Mouse (Mus musculus): Measurements from ENCODE around the gene Dhx30. TPM values are rescaled to one million over a fixed set of nuclear protein-coding genes. Genes with fewer than 3 reads are reported as not detected.
A peak's percentile ranks its signal among the peaks of the same experiment; 100 is the strongest.

Gene Dhx30
- polyA plus RNA-seq, 1 experiment: 44.1 TPM

GRCm38 (mm10) chr9:110052951-110053304, 64.7 kb downstream of the Dhx30 start:
- H3K27ac ChIP-seq (ENCODE audit: insufficient read depth, low read depth, low read length): no peak overlapping the region
- TF ChIP-seq CTCF (IDR thresholded peaks at IDR 0.05; ENCODE audit: low read depth, low read length) (no peak), POLR2A (IDR thresholded peaks at IDR 0.05; ENCODE audit: borderline replicate concordance, low read depth, low read length) (no peak)
- no peaks in the 10 kb centered on the region for H3K4me1 ChIP-seq (ENCODE audit: control insufficient read depth, insufficient read depth, low read length)

GRCm38 (mm10) chr9:110051869-110052661, 65.6 kb downstream of the Dhx30 start:
- Histone ChIP-seq H3K4me3 (ENCODE audit: insufficient read depth, low read length) (no peak overlapping the region), H3K4me1 (ENCODE audit: control insufficient read depth, insufficient read depth, low read length) (no peaks in the 10 kb centered on the region), H3K27ac (ENCODE audit: insufficient read depth, low read depth, low read length) (no peak overlapping the region)
- TF ChIP-seq POLR2A (IDR thresholded peaks at IDR 0.05; ENCODE audit: borderline replicate concordance, low read depth, low read length): no peak
- TF ChIP-seq CTCF (IDR thresholded peaks at IDR 0.05; ENCODE audit: low read depth, low read length): no peak

More at GRCm38 (mm10) chr9:110052951-110053304, 64.7 kb downstream of the Dhx30 start:
- no peak overlapping the region for H3K4me3 ChIP-seq (ENCODE audit: insufficient read depth, low read length)

GRCm38 (mm10) chr9:110051184-110051583, 66.4 kb downstream of the Dhx30 start:
- Histone ChIP-seq H3K4me1 (ENCODE audit: control insufficient read depth, insufficient read depth, low read length) (no peaks in the 10 kb centered on the region), H3K4me3 (ENCODE audit: insufficient read depth, low read length) (no peak overlapping the region), H3K27ac (ENCODE audit: insufficient read depth, low read depth, low read length) (no peak overlapping the region)
- no peak for TF ChIP-seq CTCF (IDR thresholded peaks at IDR 0.05; ENCODE audit: low read depth, low read length)

GRCm38 (mm10) chr9:110047857-110048256, 69.8 kb downstream of the Dhx30 start:
- TF ChIP-seq POLR2A (IDR thresholded peaks at IDR 0.05; ENCODE audit: borderline replicate concordance, low read depth, low read length): no peak
- Histone ChIP-seq H3K4me3 (ENCODE audit: insufficient read depth, low read length) (no peak overlapping the region), H3K4me1 (ENCODE audit: control insufficient read depth, insufficient read depth, low read length) (no peaks in the 10 kb centered on the region), H3K27ac (ENCODE audit: insufficient read depth, low read depth, low read length) (no peak overlapping the region)

- H3K27ac ChIP-seq (ENCODE audit: insufficient read depth, low read depth, low read length): no peak overlapping the region
- no peak for TF ChIP-seq POLR2A (IDR thresholded peaks at IDR 0.05; ENCODE audit: borderline replicate concordance, low read depth, low read length)
- no peak for TF ChIP-seq CTCF (IDR thresholded peaks at IDR 0.05; ENCODE audit: low read depth, low read length)
- no peaks in the 10 kb centered on the region for H3K4me1 ChIP-seq (ENCODE audit: control insufficient read depth, insufficient read depth, low read length)
- no peak overlapping the region for H3K4me3 ChIP-seq (ENCODE audit: insufficient read depth, low read length)
Measured at GRCm38 (mm10) chr9:110047260-110047659, 70.4 kb downstream of the Dhx30 start.

- H3K4me3 ChIP-seq (ENCODE audit: insufficient read depth, low read length): no peak overlapping the region
- no peak for TF ChIP-seq CTCF (IDR thresholded peaks at IDR 0.05; ENCODE audit: low read depth, low read length)
- no peak for TF ChIP-seq POLR2A (IDR thresholded peaks at IDR 0.05; ENCODE audit: borderline replicate concordance, low read depth, low read length)
- H3K27ac ChIP-seq (ENCODE audit: insufficient read depth, low read depth, low read length): no peak overlapping the region
- H3K4me1 ChIP-seq (ENCODE audit: control insufficient read depth, insufficient read depth, low read length): no peaks in the 10 kb centered on the region
Measured at GRCm38 (mm10) chr9:110045763-110046377, 71.8 kb downstream of the Dhx30 start.

GRCm38 (mm10) chr9:110044373-110044772, 73.3 kb downstream of the Dhx30 start:
- TF ChIP-seq CTCF (IDR thresholded peaks at IDR 0.05; ENCODE audit: low read depth, low read length): no peak
- no peak for TF ChIP-seq POLR2A (IDR thresholded peaks at IDR 0.05; ENCODE audit: borderline replicate concordance, low read depth, low read length)
- Histone ChIP-seq H3K4me3 (ENCODE audit: insufficient read depth, low read length) (no peak overlapping the region), H3K27ac (ENCODE audit: insufficient read depth, low read depth, low read length) (no peak overlapping the region), H3K4me1 (ENCODE audit: control insufficient read depth, insufficient read depth, low read length) (peaks cover 11% of the 10 kb centered on the region)

GRCm38 (mm10) chr9:110038485-110038884, 79.1 kb downstream of the Dhx30 start:
- TF ChIP-seq CTCF (IDR thresholded peaks at IDR 0.05; ENCODE audit: low read depth, low read length): no peak
- no peak for TF ChIP-seq POLR2A (IDR thresholded peaks at IDR 0.05; ENCODE audit: borderline replicate concordance, low read depth, low read length)

GRCm38 (mm10) chr9:110037895-110038294, 79.7 kb downstream of the Dhx30 start:
- H3K27ac ChIP-seq (ENCODE audit: insufficient read depth, low read depth, low read length): peak overlapping the region; percentile 57
- H3K4me3 ChIP-seq (ENCODE audit: insufficient read depth, low read length): peak overlapping the region; percentile 16; the same call in 1 of the 2 replicates
- TF ChIP-seq POLR2A (IDR thresholded peaks at IDR 0.05; ENCODE audit: borderline replicate concordance, low read depth, low read length) (no peak), CTCF (IDR thresholded peaks at IDR 0.05; ENCODE audit: low read depth, low read length) (no peak)
- peaks cover 30% of the 10 kb centered on the region for H3K4me1 ChIP-seq (ENCODE audit: control insufficient read depth, insufficient read depth, low read length)

More at GRCm38 (mm10) chr9:110038485-110038884, 79.1 kb downstream of the Dhx30 start:
- Histone ChIP-seq H3K4me3 (ENCODE audit: insufficient read depth, low read length) (peak overlapping the region; percentile 16; the same call in 1 of the 2 replicates), H3K4me1 (ENCODE audit: control insufficient read depth, insufficient read depth, low read length) (peaks cover 30% of the 10 kb centered on the region), H3K27ac (ENCODE audit: insufficient read depth, low read depth, low read length) (peak overlapping the region; percentile 57)

- Histone ChIP-seq H3K4me1 (ENCODE audit: control insufficient read depth, insufficient read depth, low read length) (peaks cover 25% of the 10 kb centered on the region), H3K27ac (ENCODE audit: insufficient read depth, low read depth, low read length) (no peak overlapping the region), H3K4me3 (ENCODE audit: insufficient read depth, low read length) (no peak overlapping the region)
- no peak for TF ChIP-seq CTCF (IDR thresholded peaks at IDR 0.05; ENCODE audit: low read depth, low read length)
- no peak for TF ChIP-seq POLR2A (IDR thresholded peaks at IDR 0.05; ENCODE audit: borderline replicate concordance, low read depth, low read length)
Measured at GRCm38 (mm10) chr9:110035091-110035490, 82.5 kb downstream of the Dhx30 start.

Other genes starting within 250 kb of the Dhx30 start
- 8.0 and 8.9 TPM in 2 replicates for gene Cdc25a, start 242.3 kb downstream of the Dhx30 start, polyA plus RNA-seq (2012; ENCODE audit: insufficient read depth, insufficient read length, missing spikeins)
- gene Map4, start 186.4 kb downstream of the Dhx30 start, polyA plus RNA-seq (2012; ENCODE audit: insufficient read depth, insufficient read length, missing spikeins): 60.7 and 66.0 TPM in 2 replicates
- 29.7 and 31.9 TPM in 2 replicates for gene Smarcc1, start 122 bp downstream of the Dhx30 start, polyA plus RNA-seq (2012; ENCODE audit: insufficient read depth, insufficient read length, missing spikeins)
- 0.19 TPM in 1 of 2 replicates, not detected in the other for gene Cspg5, start 126.0 kb upstream of the Dhx30 start, polyA plus RNA-seq (2012; ENCODE audit: insufficient read depth, insufficient read length, missing spikeins)
- gene Elp6, start 187.3 kb upstream of the Dhx30 start, polyA plus RNA-seq (2012; ENCODE audit: insufficient read depth, insufficient read length, missing spikeins): 3.8 and 4.3 TPM in 2 replicates
- 19.5 and 25.0 TPM in 2 replicates for gene Scap, start 215.5 kb upstream of the Dhx30 start, polyA plus RNA-seq (2012; ENCODE audit: insufficient read depth, insufficient read length, missing spikeins)

All from bone marrow macrophage, adult 2 months (primary cell).